Mouse (Mus musculus): ENCODE measurements at regions not wholly inside any gene's neighbourhood (a gene's known extent, or its start where the extent isn't known, plus 50 kb on each side); places are given as distances from the start of the nearest gene placed in this dataset.

DNA sequence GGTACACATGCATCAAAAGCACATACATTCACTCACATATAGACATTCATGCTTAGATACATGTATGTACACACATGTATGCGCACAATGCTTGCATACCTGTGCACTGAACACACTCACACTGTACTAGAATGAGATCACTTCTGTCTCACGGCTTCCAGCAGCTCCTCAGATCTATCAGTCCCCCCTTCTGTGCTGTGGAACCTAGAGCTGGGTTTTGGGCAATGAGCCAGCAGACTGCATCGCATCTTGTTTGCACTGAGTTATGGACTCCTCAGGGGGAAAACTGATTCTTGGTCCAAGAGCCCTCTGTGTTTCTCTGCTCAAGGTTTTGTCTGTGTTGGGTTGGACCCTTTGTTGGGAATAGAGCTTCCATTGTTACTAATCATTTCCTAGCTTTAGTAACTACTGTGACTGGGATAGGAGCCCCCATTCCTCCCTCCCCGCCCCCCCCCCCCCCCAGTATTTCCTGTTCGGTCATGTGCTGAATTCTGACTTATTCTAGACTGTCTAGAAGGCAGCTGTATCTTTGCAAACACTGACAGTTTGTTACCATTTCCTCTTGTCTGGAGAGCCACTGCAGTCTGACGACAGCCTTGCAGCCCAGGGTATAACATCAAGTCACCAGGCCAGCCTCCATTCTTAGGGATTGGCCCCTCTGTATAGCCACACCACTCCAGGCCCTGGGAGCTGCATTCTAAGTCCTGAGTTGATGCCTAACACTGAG, 101.3 kb downstream of the Tpra1 start:
- Histone ChIP-seq H3K4me1 (ENCODE audit: control insufficient read depth, insufficient read depth, low read length) (peaks cover 39% of the 10 kb centered on the region), H3K4me3 (ENCODE audit: insufficient read depth, low read length) (no peak overlapping the region), H3K27ac (ENCODE audit: insufficient read depth, low read depth, low read length) (peak overlapping the region; percentile 69)
- no peak for TF ChIP-seq CTCF (IDR thresholded peaks at IDR 0.05; ENCODE audit: low read depth, low read length)
- TF ChIP-seq POLR2A (IDR thresholded peaks at IDR 0.05; ENCODE audit: borderline replicate concordance, low read depth, low read length) = no peak

DNA sequence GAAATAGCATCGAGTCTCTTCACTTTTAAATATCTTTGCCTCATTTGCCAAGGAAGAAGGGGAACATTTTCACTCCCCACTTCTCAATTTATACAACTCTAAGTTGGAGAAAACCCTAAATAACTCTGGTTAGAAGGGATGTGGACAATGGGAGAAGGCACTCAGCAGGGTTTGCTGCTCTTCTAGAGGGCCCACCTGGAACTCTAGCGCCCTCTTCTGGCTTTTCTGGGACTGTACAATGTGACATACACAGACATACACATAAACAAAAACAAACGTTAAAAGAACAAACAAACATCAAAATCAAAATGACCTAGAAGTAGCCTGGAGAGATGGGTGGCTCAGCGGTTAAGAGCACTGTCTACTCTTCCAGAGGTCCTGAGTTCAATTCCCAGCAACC, 103.0 kb downstream of the Tpra1 start:
- TF ChIP-seq POLR2A (IDR thresholded peaks at IDR 0.05; ENCODE audit: borderline replicate concordance, low read depth, low read length) (no peak), CTCF (IDR thresholded peaks at IDR 0.05; ENCODE audit: low read depth, low read length) (peak; percentile 41; the same call in 1 of the 2 replicates)
- H3K27ac ChIP-seq (ENCODE audit: insufficient read depth, low read depth, low read length) = no peak overlapping the region
- H3K4me1 ChIP-seq (ENCODE audit: control insufficient read depth, insufficient read depth, low read length) = peaks cover 38% of the 10 kb centered on the region
- H3K4me3 ChIP-seq (ENCODE audit: insufficient read depth, low read length) = no peak overlapping the region

DNA sequence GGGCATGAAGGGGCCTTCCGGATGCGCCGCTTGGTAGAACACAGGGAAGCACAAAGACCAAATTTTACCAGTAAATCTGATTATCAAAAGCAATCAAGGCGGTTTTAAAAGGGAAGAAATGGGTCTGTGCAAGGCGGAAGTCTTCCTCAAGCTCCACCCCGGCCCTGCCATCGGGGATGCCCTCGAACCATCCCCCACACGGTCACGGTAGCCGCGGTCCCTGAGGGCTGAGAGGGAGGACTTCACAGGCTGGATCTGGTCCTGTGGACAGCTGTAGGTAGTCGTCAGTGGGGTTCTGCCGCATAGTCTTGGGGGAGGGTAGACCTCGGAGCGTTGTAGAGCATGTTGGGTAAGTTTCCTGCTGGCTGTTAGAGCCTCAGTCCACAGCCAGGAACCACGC, 104.9 kb downstream of the Tpra1 start:
- H3K4me1 ChIP-seq (ENCODE audit: control insufficient read depth, insufficient read depth, low read length) = peaks cover 30% of the 10 kb centered on the region
- H3K27ac ChIP-seq (ENCODE audit: insufficient read depth, low read depth, low read length) = no peak overlapping the region
- TF ChIP-seq CTCF (IDR thresholded peaks at IDR 0.05; ENCODE audit: low read depth, low read length) (no peak), POLR2A (IDR thresholded peaks at IDR 0.05; ENCODE audit: borderline replicate concordance, low read depth, low read length) (no peak)
- no peak overlapping the region for H3K4me3 ChIP-seq (ENCODE audit: insufficient read depth, low read length)

DNA sequence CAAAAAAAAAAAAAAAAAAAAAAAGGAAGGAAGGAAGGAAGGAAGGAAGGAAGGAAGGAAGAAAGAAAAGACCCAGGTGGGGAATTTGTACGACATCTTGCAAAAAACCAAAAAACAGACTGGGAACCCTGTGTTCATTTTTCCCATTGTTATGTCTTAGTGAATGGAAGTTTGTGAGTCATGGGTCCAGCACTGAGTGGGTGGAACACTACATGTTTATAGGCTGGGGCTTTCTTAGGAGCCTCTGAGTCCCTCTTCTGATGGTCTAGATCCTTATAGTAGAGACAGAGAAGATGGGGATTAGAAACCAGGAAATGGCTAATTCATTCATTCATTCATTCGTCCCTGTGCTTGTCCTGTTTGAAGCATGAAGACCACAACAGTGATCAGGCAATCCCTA, 105.5 kb downstream of the Tpra1 start:
- TF ChIP-seq POLR2A (IDR thresholded peaks at IDR 0.05; ENCODE audit: borderline replicate concordance, low read depth, low read length) = no peak
- no peak for TF ChIP-seq CTCF (IDR thresholded peaks at IDR 0.05; ENCODE audit: low read depth, low read length)
- H3K27ac ChIP-seq (ENCODE audit: insufficient read depth, low read depth, low read length) = no peak overlapping the region
- no peak overlapping the region for H3K4me3 ChIP-seq (ENCODE audit: insufficient read depth, low read length)
- peaks cover 25% of the 10 kb centered on the region for H3K4me1 ChIP-seq (ENCODE audit: control insufficient read depth, insufficient read depth, low read length)

DNA sequence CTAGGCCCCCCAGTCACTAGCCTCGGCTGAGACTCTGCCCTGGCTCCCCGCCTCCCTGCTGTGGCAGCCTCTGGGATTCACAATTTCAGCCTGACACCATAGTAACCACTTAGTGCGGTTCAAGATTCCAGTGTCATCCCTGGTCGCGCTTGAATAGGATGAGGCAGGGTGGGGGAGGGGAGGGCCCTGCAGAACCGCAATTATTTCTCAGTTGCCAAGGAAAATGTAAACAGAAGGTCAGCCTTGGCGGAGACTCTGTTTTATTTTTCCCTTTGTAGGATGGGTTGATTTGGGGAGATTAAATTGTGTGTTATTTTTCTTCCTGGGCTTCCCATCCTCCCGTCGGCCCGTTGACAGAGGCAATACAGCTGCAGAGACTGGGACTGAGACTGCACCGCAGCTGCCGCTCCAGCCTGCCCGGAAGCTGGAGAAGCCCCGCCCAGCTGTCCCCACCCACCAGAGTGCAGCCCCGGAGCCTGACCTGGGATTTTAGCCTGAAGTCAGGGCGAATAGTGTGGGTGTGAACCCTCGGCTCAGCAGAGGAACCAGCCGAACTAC, 106.6 kb downstream of the Tpra1 start:
- Histone ChIP-seq H3K27ac (ENCODE audit: insufficient read depth, low read depth, low read length) (0 out of 2 replicates have a peak overlapping the region, but pooled peaks have one; percentile 24), H3K4me1 (ENCODE audit: control insufficient read depth, insufficient read depth, low read length) (peaks cover 19% of the 10 kb centered on the region), H3K4me3 (ENCODE audit: insufficient read depth, low read length) (peak overlapping the region; percentile 35)
- TF ChIP-seq CTCF (IDR thresholded peaks at IDR 0.05; ENCODE audit: low read depth, low read length) = no peak
- no peak for TF ChIP-seq POLR2A (IDR thresholded peaks at IDR 0.05; ENCODE audit: borderline replicate concordance, low read depth, low read length)

DNA sequence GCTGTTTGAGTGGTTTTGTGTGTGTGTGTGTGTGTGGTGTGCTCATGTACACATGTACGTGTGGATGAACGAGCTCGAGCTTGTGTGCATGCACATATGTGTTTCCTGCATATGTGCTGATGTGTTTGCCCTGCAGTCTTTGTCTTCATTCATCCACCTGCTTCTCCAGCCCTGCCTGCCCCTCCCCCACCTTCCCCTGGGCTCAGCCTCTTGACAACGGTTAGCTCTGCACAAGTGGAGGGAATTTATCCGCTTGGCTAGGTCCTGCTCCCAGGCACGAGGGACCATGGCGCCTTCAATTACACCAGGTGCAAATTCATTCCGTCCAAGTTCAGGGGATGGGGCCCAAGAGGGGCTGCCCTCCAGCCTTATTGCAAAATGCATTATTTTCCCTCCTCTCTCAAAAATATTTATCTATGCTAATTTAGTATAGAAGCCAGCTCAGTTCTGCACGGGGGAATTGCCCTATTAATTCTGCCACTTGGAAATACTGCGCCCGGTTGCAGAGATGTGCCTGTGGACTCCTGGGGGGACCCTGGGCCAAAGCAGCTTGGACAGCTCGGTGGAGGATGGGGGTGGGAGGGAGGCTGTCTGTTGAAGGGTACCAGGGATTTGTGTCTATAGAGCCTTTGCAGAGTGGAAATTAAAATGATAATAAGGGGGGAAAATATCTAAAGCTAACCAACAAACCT, 111.1 kb downstream of the Tpra1 start:
- no peak overlapping the region for H3K27ac ChIP-seq (ENCODE audit: insufficient read depth, low read depth, low read length)
- H3K4me1 ChIP-seq (ENCODE audit: control insufficient read depth, insufficient read depth, low read length) = peaks cover 11% of the 10 kb centered on the region
- TF ChIP-seq CTCF (IDR thresholded peaks at IDR 0.05; ENCODE audit: low read depth, low read length) (no peak), POLR2A (IDR thresholded peaks at IDR 0.05; ENCODE audit: borderline replicate concordance, low read depth, low read length) (no peak)
- no peak overlapping the region for H3K4me3 ChIP-seq (ENCODE audit: insufficient read depth, low read length)

DNA sequence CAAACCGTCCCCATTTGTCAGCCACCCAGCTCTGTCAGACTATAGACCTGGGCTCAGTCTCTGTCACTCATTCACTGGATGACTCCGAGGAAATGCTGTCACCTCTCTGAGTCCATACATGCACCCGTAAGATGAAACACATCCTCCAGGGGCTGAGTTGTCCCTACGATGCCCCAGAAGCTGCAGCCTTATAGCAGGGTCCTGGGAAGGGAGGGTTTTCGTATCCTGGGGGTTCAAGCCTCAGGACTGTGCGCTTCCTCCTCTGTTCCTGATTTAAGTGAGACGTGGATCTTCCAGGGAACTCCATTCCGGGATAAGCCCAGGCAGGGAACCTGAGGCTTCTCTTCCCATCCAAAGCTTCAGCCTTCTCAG, 111.6 kb downstream of the Tpra1 start:
- TF ChIP-seq CTCF (IDR thresholded peaks at IDR 0.05; ENCODE audit: low read depth, low read length) = no peak
- no peak for TF ChIP-seq POLR2A (IDR thresholded peaks at IDR 0.05; ENCODE audit: borderline replicate concordance, low read depth, low read length)
- Histone ChIP-seq H3K4me3 (ENCODE audit: insufficient read depth, low read length) (no peak overlapping the region), H3K4me1 (ENCODE audit: control insufficient read depth, insufficient read depth, low read length) (peaks cover 6% of the 10 kb centered on the region; the same call in 1 of the 2 replicates), H3K27ac (ENCODE audit: insufficient read depth, low read depth, low read length) (no peak overlapping the region)

DNA sequence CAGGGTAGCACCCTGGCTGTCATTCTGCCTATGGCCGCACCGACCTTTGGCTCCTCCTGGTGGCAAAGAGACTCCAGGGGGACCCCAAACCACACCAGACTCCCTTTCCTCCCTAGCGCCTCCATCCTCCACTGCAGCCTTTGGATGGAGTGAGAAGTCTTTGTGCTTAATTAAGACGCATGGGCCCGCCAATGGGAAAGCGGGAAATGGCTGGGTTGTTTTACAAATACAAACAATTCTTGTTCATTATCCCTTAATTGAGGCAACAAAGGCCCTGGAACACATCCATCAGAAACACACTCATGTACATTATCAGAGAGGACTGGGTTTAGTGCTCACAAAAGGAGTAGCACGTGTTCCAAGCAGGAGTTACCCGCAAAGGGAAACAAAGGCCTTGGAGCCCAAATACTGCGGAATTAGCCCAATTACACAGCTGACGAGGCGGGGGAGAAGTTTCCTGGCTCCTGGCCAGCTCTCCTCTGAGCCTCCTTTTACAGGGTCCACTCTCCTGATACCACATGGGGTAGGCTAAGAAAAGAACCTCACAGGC, 122.1 kb downstream of the Tpra1 start:
- Histone ChIP-seq H3K4me1 (ENCODE audit: control insufficient read depth, insufficient read depth, low read length) (no peaks in the 10 kb centered on the region), H3K4me3 (ENCODE audit: insufficient read depth, low read length) (no peak overlapping the region), H3K27ac (ENCODE audit: insufficient read depth, low read depth, low read length) (no peak overlapping the region)
- TF ChIP-seq POLR2A (IDR thresholded peaks at IDR 0.05; ENCODE audit: borderline replicate concordance, low read depth, low read length) (no peak), CTCF (IDR thresholded peaks at IDR 0.05; ENCODE audit: low read depth, low read length) (no peak)

DNA sequence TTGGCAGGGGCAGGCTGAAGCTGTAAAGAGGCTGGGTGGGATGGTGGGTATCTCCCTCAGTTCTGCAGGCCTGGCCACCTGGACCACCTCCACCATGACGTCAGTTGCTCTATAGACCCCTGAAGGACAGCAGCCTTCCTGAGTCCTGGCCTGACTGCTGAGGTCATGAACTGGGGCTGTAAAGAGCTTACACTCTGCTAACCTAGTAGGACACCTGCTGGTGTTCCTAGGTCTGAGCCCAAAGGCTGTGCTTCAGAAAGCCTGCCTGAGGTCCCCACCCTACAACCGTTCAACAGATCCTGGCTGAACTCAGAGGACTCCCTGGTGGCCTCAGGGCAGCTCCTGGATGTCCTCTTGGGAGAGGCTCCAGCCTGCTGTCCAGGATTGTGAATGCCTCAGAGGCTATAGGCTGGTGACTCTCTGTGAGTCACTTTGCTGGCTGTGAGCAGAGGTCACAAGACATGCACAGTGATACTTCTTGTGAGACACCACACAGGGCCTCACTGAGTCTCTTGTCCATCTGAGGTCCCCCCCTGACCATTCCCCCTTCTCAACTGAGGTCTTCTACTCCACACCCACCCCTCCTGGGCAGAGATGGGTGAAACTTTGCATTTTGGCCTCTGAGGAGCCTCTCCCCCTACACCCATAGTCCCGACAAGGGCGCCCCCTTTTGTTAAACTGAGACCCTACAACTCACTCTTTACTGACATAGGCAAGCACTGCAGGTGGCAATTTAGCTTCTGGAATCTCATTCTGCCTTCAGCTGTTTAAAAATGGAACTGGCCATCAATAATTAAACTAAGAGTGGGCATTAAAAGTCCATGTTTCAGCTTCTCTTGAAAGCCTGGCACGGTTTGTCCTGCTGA, 131.6 kb downstream of the Tpra1 start:
- Histone ChIP-seq H3K4me3 (ENCODE audit: insufficient read depth, low read length) (no peak overlapping the region), H3K4me1 (ENCODE audit: control insufficient read depth, insufficient read depth, low read length) (peaks cover 25% of the 10 kb centered on the region), H3K27ac (ENCODE audit: insufficient read depth, low read depth, low read length) (no peak overlapping the region)
- no peak for TF ChIP-seq CTCF (IDR thresholded peaks at IDR 0.05; ENCODE audit: low read depth, low read length)
- TF ChIP-seq POLR2A (IDR thresholded peaks at IDR 0.05; ENCODE audit: borderline replicate concordance, low read depth, low read length) = no peak

Measured in bone marrow macrophage, adult 2 months (primary cell).